Mouse (Mus musculus): Measurements from ENCODE around the gene Plcz1.

- TF ChIP-seq CTCF (IDR thresholded peaks at IDR 0.05; ENCODE audit: extremely low read depth, insufficient read depth, low read length) (no peak), POLR2A (IDR thresholded peaks at IDR 0.05; ENCODE audit: extremely low read depth, insufficient read depth, low read length) (no peak)
These were observed 60.2 kb downstream of the Plcz1 start for GRCm38 (mm10) chr6:139981061-139981460.

Data from cortical plate, adult 2 months (tissue).